Mouse (Mus musculus): Measurements from ENCODE around the gene B3galt5.

The B3galt5 gene

DNA sequence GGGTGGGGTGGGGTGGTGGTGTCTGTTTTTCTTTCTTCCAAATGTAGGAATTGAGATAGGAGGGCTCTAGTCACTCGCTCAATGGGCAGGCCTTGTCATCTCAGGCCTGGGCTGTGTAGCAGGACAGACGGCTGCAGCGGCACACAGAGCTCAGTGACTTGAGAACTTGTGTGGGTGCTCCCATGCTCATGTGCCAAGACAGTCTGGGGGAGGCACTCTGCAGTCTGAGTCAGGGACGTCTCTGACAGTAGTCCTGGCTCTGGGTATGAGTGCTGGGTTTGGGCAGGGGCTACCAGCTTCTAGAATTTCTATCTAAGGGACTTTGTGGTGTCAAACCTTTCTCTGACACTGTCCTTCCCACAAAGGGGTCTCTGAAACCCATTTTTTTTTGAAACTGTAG is 106.3 kb downstream of the B3galt5 start:
- in situ Hi-C loops (cut with MboI, MseI), result loop anchor here (5.0 kb wide), 1 partner anchor 115 kb away; no protein-coding TSS in a partner anchor

DNA sequence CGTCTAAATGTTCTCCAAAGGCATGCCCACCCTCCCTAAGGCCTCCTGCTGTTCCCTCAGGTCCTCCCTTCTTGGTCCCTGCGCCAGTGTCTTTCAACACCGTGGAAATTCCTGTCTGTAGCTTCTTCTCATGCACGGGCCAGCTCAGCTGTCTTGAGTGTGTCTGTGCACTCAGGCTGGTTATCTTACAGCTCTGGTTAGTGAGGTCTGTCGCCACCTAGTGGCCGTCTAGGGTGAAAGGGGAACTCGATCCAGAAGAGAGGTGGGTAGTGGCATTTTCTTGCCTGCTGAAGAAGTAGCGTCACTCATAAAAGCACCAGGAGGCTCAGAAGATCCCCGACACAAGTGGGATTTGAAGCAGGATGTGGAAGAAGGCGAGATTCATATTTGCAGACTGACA is 109.5 kb downstream of the B3galt5 start:
- in situ Hi-C loops (cut with MboI, MseI), result no loop called here

DNA sequence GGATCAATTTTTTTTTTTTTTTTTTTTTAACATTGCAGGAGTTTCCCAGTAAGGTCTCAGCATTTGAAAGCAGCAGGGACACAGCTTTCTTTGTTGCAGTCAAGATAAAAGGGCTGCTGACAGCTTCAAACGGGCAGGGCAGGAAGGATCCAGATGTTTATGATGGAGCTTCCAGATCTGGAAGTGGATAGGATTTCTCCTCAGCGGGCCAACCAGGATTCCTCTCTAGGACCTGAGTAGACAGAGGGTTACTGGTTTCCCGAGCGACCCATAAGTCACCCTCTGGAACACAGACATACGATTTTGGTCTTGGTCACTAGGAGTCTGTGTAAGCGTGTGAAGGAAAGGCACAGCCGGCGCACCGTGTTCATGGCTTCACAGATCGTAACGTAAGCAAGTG is 112.5 kb downstream of the B3galt5 start:
- in situ Hi-C loops (cut with MboI, MseI), result no loop called here

DNA sequence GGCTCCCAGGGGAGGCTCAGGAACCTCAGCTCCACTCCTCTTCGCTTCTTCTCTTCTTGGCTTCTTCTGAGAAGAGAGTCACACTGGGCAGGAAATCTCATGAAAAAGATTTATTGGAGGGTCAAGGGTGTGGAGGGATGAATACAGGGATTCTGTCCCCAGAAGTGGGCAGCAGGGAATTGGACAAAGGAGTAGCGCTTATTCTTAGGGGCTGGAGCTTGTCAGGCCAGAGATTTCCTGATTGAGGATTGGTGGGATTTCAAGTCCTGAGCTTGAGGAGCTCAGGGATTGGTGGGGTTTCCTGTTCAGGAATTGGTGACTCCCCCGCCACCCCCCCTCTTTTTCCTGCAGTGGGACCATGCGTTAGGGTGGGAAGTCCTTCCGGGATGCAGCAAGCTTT is 113.2 kb downstream of the B3galt5 start:
- in situ Hi-C loops (cut with MboI, MseI), result no loop called here

DNA sequence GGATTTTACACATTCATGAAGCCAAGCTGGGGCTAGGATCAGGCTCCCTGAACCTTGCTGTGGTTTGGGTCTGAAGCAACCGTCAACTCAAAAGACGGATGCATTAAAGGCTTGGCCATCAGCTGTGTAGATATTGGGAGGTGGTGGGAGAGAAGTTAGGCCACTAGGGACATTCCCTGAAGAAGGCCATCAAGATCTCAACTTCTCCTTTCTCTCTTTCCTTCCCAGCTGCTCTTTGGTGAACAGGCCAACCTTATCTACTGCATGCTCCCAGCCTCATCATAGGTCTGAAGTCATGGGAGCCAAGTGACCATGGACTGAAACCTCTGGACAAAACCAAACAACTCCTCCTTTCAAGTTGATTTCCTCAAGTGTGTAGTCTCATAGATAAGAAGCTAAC is 115.9 kb downstream of the B3galt5 start:
- in situ Hi-C loops (cut with MboI, MseI), result no loop called here

DNA sequence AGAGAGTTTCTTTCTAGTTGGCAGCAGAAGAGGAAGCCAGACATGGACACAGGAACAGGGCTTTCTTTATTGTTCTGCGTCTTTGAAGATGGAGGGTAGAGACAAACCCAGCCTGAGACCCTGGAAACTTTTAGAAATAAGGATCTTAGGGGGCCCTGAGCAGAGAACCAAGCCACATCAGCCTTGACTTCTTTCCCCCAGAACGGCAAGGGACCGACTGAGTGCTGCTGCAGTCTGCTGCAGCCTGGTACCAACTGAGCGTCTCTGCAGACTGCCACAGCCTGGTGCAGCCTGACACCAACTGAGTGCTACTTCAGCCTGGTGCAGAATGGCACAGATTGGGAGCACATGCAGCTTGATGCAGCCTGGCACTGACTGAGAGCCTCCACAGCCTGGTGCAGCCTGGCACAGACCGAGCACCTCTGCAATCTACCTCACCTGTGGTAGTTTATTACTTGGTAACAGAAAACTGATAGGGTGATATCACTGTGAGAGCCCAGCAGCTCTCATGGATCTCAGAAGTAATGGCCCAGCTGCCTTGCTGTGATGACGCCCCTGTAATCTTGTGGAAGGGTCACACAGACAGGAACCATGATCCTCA is 117.8 kb downstream of the B3galt5 start:
- in situ Hi-C loops (cut with MboI, MseI), result no loop called here

DNA sequence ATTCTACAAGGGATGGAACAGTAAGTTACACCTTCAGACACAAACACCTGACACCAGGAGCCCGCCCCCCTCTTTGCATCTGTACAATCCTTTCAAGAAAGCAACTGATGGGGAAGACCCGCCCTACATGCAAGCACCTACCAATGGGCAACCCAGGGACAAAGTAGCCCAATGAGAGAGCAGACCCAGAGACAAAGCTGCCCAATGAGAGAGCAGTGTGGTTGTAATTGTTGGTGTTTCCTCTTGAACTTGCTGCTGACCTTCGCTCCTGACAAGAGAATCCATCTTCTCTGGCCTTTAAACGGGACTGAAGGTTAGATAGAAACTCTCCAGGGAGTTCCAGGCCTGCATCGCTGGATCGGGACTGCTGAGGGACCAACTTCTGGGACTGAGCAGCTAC is 118.4 kb downstream of the B3galt5 start:
- in situ Hi-C loops (cut with MboI, MseI), result no loop called here

DNA sequence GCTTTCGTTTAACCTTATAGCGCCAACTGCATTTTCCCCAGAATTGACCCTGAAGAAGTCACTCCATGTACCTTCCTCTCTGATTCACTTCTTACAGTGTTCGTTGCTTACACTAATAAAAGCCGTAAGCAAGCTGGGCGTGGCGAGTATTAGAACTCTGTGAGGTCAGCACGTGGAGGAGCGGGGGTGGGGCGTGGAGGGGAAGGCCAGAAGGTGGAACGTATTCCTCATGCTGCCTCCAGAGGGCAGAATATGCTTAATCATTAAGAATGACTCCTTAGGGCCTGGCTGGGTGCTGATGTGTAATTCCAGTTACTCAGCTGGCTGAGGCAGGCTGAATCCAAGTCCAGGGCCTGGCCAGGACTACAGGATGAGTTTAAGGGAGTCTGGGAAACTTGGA is 122.3 kb downstream of the B3galt5 start:
- in situ Hi-C loops (cut with MboI, MseI), result no loop called here

DNA sequence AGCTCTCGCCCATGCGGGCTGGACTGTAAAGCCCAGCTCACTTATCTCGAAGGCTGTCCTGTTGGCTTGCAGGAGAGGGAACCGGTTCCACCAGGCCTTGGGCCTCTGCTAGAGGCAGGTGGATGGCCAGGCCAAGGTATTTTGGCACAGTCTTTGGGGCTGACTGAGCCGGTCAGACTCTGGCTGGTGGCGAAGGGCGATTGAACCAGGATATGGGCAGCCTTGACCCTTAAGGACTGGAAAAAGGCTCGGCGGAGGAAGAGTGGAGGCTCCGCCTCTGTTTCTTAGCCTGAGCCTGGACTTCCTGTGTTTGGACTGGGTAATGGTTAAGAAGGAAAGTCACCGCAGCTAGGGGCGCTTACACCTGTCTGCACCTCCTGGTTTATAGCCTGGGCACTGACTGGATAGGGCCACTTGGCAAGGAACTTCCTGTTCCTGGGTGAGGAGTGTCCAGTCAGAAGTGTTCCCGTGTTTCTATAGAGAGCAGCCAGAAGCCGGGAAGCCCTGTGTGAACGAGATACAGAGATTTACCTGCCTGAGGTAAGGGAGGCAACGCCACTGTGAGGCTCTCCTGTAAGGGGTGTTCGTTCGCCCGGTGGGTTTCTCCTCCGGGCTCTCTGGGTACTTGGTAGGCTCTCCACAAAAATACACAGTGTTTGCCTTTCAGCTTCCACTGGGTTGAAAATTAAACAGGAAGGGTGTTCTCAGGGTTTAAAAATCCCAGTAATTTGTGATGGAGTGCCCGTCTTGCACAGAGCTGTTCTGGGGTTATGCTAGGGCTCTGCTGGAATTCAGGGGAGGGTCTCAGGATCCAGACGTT is 125.9 kb downstream of the B3galt5 start:
- in situ Hi-C loops (cut with MboI, MseI), result loop anchor here (10.0 kb wide), 1 partner anchor 303 kb away; no protein-coding TSS in a partner anchor

DNA sequence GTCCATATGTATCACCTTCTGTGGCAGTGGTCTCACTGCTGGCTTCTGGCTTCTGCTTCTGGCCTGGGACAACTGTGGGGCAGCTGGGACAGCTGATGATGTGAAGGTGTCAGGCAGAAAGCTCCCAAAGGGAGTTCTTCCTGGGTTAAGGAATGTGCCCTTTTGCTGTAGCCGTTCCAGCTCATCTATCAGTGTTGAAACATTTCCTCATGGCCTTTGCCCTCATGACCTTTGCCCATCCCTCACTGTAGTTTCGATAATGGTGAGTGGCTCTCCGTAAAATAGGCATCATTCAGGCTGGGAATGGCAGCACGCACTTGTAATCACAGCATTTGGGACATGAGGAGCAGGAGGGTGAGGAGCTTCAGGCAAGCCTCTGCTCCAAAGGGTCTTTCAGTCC is 127.3 kb downstream of the B3galt5 start:
- in situ Hi-C loops (cut with MboI, MseI), result loop anchor here (10.0 kb wide), 1 partner anchor 302 kb away; no protein-coding TSS in a partner anchor

DNA sequence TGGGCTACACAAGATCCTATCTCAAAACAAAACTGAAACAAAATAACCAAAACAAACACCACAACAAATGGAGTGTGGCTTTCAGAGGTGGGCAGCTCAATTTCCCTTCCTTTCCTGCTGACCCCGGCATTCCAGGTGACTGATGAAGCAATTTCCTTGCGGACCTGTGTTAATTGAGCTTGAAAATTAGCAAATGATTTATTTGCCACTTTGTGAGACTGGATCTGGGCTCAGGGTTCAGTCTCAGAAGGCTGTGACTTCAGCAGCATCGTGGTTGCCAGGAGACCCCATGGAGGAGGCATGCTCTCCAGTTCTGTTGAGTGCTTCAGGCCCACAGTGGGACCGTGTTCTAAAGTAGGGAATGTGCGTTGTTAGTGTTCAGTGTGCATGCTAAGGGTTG is 127.7 kb downstream of the B3galt5 start:
- in situ Hi-C loops (cut with MboI, MseI), result loop anchor here (10.0 kb wide), 1 partner anchor 302 kb away; no protein-coding TSS in a partner anchor

DNA sequence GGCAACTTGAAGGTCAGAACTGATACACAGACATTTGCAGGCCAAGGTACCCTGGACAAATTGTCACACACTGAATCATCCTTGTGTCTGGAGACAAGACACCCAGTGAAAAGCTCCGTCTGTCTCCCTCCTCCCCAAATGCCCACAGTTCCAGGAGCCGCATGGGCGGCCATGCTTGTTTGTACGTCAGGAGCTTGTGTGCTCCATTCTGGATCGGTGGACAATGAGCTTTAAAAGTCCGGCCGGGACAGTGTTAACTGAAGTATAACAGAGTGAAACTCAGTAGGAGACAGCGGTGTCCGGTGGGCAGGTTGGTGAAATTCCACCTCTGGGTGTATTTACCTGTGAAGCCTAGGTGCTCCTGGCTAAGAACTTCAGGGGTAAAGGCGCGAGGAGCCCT is 129.3 kb downstream of the B3galt5 start:
- in situ Hi-C loops (cut with MboI, MseI), result loop anchor here (10.0 kb wide), 1 partner anchor 300 kb away; no protein-coding TSS in a partner anchor
